Mouse (Mus musculus): Measurements from ENCODE around the gene Arglu1.

Arglu1 gene

DNA sequence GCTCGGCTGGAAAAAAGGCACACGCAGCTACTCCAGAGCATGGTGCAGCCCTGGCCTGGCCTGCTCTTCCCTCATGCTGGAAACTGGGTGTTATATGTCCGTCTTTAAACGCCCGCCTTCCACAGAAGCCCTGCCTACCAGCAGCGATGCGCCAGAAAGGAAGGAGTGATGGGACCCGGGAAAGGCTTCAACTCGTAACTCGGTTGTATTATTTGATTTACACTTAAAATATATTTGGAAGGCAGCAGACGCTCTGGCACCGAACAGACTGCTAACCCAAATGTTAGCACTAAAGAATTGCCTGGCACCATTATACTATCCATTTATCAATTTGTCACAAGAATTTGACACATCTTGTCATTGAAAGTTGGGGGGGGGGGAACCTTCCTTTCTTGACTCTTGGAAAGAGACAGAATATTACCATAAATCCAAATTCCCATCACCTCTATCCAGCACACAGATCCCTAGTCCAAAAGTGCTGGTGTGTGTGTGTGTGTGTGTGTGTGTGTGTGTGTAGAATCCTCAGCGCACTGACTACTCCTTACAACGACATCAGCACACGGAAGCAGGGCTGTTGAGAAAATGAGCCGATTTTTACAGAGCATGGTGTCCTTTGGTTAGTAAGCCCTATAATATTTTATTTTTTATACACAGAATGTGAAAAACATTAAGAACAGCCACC is 68.9 kb downstream of the Arglu1 start:
- in situ Hi-C loops (cut with MboI, MseI): no loop called here

DNA sequence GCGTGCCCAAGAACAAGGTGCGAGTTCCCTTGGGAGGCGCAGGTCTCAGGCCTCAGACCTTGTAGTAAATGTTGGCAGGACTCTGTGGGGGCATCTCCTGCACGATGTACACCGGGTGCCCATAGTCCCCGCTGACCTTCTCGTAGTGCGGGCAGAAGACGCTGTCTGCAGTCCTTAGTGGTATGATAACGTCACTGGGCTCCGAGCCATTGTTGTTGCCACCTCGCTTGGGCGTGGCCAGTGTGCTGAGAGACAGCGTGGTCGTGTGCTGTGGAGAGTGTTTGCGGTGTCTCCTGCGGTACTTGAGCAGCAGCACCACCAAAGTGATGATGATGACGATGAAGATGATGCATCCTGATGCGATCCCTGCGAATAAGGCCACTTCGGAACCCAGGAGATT is 69.8 kb downstream of the Arglu1 start:
- in situ Hi-C loops (cut with MboI, MseI): no loop called here

DNA sequence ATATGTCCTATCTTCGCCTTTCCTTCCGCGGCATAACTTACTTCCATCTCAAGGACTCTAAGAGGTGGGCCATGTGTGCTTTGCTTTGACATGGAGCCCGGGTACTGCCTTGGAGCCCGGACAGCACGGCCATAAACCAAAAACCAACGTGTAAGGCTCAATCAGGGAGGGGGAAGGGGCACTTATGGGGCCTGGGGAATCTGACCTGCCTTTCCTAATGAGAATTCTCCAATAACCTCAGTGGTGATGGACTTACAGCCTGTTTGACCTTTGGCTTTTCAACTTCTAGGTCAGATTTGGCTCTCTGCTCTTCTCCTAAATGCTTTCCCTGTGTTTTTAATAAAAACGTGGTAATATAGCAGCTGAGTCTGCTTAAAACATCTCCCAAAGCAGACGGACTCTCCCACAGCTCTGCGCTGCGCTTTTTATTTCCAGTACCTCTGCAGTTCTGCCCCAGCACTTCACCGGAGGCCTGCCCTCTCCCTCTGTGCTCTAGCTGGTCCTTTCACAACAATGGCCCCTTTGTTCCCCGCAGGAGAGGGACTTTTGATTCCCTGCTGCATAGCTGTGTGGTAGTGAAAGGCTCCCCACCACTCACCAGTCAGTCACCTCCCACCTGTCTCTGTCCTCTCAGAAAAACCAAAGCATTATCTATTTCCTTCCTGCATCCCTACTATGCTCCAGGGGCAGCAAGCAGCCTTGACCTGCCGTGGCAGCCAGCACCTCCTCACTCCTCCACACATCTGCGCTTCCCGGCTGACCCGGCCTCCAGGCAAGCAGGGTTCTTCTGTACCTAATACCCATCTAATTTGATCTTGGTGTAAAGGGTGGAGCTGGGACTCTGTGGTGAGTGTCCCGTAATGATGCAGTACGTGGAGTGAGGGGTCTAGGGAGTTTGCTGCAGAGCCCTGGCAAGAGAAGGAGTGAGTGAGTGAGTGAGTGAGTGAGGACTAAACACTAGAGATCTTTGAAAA is 70.8 kb downstream of the Arglu1 start:
- in situ Hi-C loops (cut with MboI, MseI): no loop called here
